Comparison of ENCODE assay signal across 17 mouse cellular contexts in genomic region chr4:66856992-66857391, GRCm38 (mm10).
"Had no signal": no experiment of that assay in that cellular context is flagged by ENCODE, and none has a peak within 500 bp of the region (broad histone marks: within the 10 kb centered on the region; RNA-seq: fewer than 3 reads in every experiment).

No protein-coding gene starts in this region.

- H3K4me3 ChIP-seq: limb, embryonic 12.5 days; midbrain, embryonic 10.5 days; myocyte; neural tube, embryonic 15.5 days had no signal

- DNase-seq: kidney, adult 11 months; kidney, adult 9 months; kidney, postnatal 4 days; lung, embryonic 14.5 days; midbrain, embryonic 14.5 days; retina, postnatal 1 day; right cerebral cortex, postnatal 4 days; spleen, adult 18-20 months; thymus, adult 2 months; thymus, postnatal 25 days had no signal

- H3K27ac ChIP-seq: kidney, postnatal 0 days; limb, embryonic 12.5 days; liver, embryonic 14.5 days; midbrain, embryonic 10.5 days; neural tube, embryonic 15.5 days had no signal

- H3K36me3 ChIP-seq: limb, embryonic 12.5 days; midbrain, embryonic 10.5 days; neural tube, embryonic 15.5 days had no signal

- ATAC-seq: inflammation-experienced regulatory T-cells, adult 6 months had no signal

- H3K27me3 ChIP-seq: limb, embryonic 12.5 days; neural tube, embryonic 15.5 days had no signal

- H3K4me2 ChIP-seq: limb, embryonic 12.5 days; lung, embryonic 14.5 days; neural tube, embryonic 15.5 days had no signal

- H3K9me3 ChIP-seq: limb, embryonic 12.5 days; midbrain, embryonic 10.5 days; neural tube, embryonic 15.5 days had no signal

- H3K9ac ChIP-seq: limb, embryonic 12.5 days; liver, embryonic 14.5 days; lung, embryonic 14.5 days; neural tube, embryonic 15.5 days had no signal

- H3K4me1 ChIP-seq: limb, embryonic 12.5 days; midbrain, embryonic 10.5 days; neural tube, embryonic 15.5 days had no signal
